Mouse (Mus musculus): ENCODE measurements around the gene Nfasc. TPM values are rescaled to one million over a fixed set of nuclear protein-coding genes. Genes with fewer than 3 reads are reported as not detected.

Gene Nfasc
- polyA plus RNA-seq, 1 experiment from 2014 or later = 36.1 TPM

GRCm38 (mm10) chr1:132641049-132641795 lies 100.4 kb downstream of the Nfasc start:
- 40% methylated on average over 13 of the region's 13 CpGs for WGBS
- H3K4me2 ChIP-seq (ENCODE audit: low read length) = no peak overlapping the region
- peak overlapping the region; percentile 76 for H3K27ac ChIP-seq (ENCODE audit: low read depth, low read length)
- H3K4me1 ChIP-seq (ENCODE audit: control insufficient read depth, insufficient read depth, low read depth, low read length) = peaks cover 29% of the 10 kb centered on the region
- H3K9me3 ChIP-seq (ENCODE audit: control insufficient read depth, low read length) = no peaks in the 10 kb centered on the region
- peak; percentile 88 for ATAC-seq
- H3K36me3 ChIP-seq (ENCODE audit: control insufficient read depth, insufficient read depth, low read length) = no peaks in the 10 kb centered on the region
- H3K27me3 ChIP-seq (replicated peaks; ENCODE audit: control insufficient read depth, insufficient read depth, low read length) = no peaks in the 10 kb centered on the region
- H3K4me3 ChIP-seq (ENCODE audit: low read length) = no peak overlapping the region
- no peak overlapping the region; the same call in 1 of the 2 replicates for H3K9ac ChIP-seq (ENCODE audit: low read depth, low read length)

- Histone ChIP-seq H3K4me3 (ENCODE audit: low read length) (no peak overlapping the region), H3K9me3 (ENCODE audit: control insufficient read depth, low read length) (no peaks in the 10 kb centered on the region), H3K9ac (ENCODE audit: low read depth, low read length) (no peak overlapping the region), H3K4me1 (ENCODE audit: control insufficient read depth, insufficient read depth, low read depth, low read length) (peaks cover 29% of the 10 kb centered on the region), H3K27me3 (replicated peaks; ENCODE audit: control insufficient read depth, insufficient read depth, low read length) (no peaks in the 10 kb centered on the region), H3K36me3 (ENCODE audit: control insufficient read depth, insufficient read depth, low read length) (no peaks in the 10 kb centered on the region), H3K27ac (ENCODE audit: low read depth, low read length) (no peak overlapping the region; the same call in 1 of the 2 replicates), H3K4me2 (ENCODE audit: low read length) (no peak overlapping the region)
- peak; percentile 35; the same call in 1 of the 2 replicates for ATAC-seq
- 58% methylated on average over 6 of the region's 6 CpGs for WGBS
Observed at GRCm38 (mm10) chr1:132640256-132640655, 101.3 kb downstream of the Nfasc start.

GRCm38 (mm10) chr1:132637346-132637745 lies 104.3 kb downstream of the Nfasc start:
- H3K9ac ChIP-seq (ENCODE audit: low read depth, low read length) = no peak overlapping the region
- H3K4me3 ChIP-seq (ENCODE audit: low read length) = no peak overlapping the region
- H3K4me1 ChIP-seq (ENCODE audit: control insufficient read depth, insufficient read depth, low read depth, low read length) = peaks cover 29% of the 10 kb centered on the region
- H3K4me2 ChIP-seq (ENCODE audit: low read length) = no peak overlapping the region
- no peaks in the 10 kb centered on the region for H3K27me3 ChIP-seq (replicated peaks; ENCODE audit: control insufficient read depth, insufficient read depth, low read length)
- H3K36me3 ChIP-seq (ENCODE audit: control insufficient read depth, insufficient read depth, low read length) = peaks cover 9% of the 10 kb centered on the region
- no peak overlapping the region for H3K27ac ChIP-seq (ENCODE audit: low read depth, low read length)
- 69% methylated on average over 7 of the region's 7 CpGs for WGBS
- no peaks in the 10 kb centered on the region for H3K9me3 ChIP-seq (ENCODE audit: control insufficient read depth, low read length)
- ATAC-seq = no peak

- no peak overlapping the region for H3K4me3 ChIP-seq (ENCODE audit: low read length)
- peaks cover 30% of the 10 kb centered on the region for H3K36me3 ChIP-seq (ENCODE audit: control insufficient read depth, insufficient read depth, low read length)
- ATAC-seq = no peak
- 79% methylated on average over 5 of the region's 5 CpGs for WGBS
- no peak overlapping the region for H3K9ac ChIP-seq (ENCODE audit: low read depth, low read length)
- no peaks in the 10 kb centered on the region for H3K27me3 ChIP-seq (replicated peaks; ENCODE audit: control insufficient read depth, insufficient read depth, low read length)
- no peak overlapping the region for H3K4me2 ChIP-seq (ENCODE audit: low read length)
- no peaks in the 10 kb centered on the region for H3K9me3 ChIP-seq (ENCODE audit: control insufficient read depth, low read length)
- peaks cover 6% of the 10 kb centered on the region for H3K4me1 ChIP-seq (ENCODE audit: control insufficient read depth, insufficient read depth, low read depth, low read length)
- no peak overlapping the region for H3K27ac ChIP-seq (ENCODE audit: low read depth, low read length)
Observed at GRCm38 (mm10) chr1:132629611-132630370, 111.8 kb downstream of the Nfasc start.

- peaks cover 24% of the 10 kb centered on the region for H3K36me3 ChIP-seq (ENCODE audit: control insufficient read depth, insufficient read depth, low read length)
- H3K9ac ChIP-seq (ENCODE audit: low read depth, low read length) = no peak overlapping the region
- no peaks in the 10 kb centered on the region for H3K27me3 ChIP-seq (replicated peaks; ENCODE audit: control insufficient read depth, insufficient read depth, low read length)
- 47% methylated on average over 3 of the region's 3 CpGs for WGBS
- no peak overlapping the region for H3K27ac ChIP-seq (ENCODE audit: low read depth, low read length)
- H3K9me3 ChIP-seq (ENCODE audit: control insufficient read depth, low read length) = no peaks in the 10 kb centered on the region
- H3K4me1 ChIP-seq (ENCODE audit: control insufficient read depth, insufficient read depth, low read depth, low read length) = peaks cover 6% of the 10 kb centered on the region
- ATAC-seq = no peak
- no peak overlapping the region for H3K4me3 ChIP-seq (ENCODE audit: low read length)
- H3K4me2 ChIP-seq (ENCODE audit: low read length) = no peak overlapping the region
Observed at GRCm38 (mm10) chr1:132628599-132628998, 113.0 kb downstream of the Nfasc start.

GRCm38 (mm10) chr1:132628183-132628582 lies 113.4 kb downstream of the Nfasc start:
- peaks cover 6% of the 10 kb centered on the region for H3K4me1 ChIP-seq (ENCODE audit: control insufficient read depth, insufficient read depth, low read depth, low read length)
- H3K27me3 ChIP-seq (replicated peaks; ENCODE audit: control insufficient read depth, insufficient read depth, low read length) = no peaks in the 10 kb centered on the region
- H3K27ac ChIP-seq (ENCODE audit: low read depth, low read length) = no peak overlapping the region
- H3K4me2 ChIP-seq (ENCODE audit: low read length) = no peak overlapping the region
- no peak overlapping the region for H3K4me3 ChIP-seq (ENCODE audit: low read length)
- no peaks in the 10 kb centered on the region for H3K9me3 ChIP-seq (ENCODE audit: control insufficient read depth, low read length)
- WGBS = 80% methylated on average over 8 of the region's 8 CpGs
- H3K9ac ChIP-seq (ENCODE audit: low read depth, low read length) = no peak overlapping the region
- no peak for ATAC-seq
- H3K36me3 ChIP-seq (ENCODE audit: control insufficient read depth, insufficient read depth, low read length) = peaks cover 23% of the 10 kb centered on the region

DNA sequence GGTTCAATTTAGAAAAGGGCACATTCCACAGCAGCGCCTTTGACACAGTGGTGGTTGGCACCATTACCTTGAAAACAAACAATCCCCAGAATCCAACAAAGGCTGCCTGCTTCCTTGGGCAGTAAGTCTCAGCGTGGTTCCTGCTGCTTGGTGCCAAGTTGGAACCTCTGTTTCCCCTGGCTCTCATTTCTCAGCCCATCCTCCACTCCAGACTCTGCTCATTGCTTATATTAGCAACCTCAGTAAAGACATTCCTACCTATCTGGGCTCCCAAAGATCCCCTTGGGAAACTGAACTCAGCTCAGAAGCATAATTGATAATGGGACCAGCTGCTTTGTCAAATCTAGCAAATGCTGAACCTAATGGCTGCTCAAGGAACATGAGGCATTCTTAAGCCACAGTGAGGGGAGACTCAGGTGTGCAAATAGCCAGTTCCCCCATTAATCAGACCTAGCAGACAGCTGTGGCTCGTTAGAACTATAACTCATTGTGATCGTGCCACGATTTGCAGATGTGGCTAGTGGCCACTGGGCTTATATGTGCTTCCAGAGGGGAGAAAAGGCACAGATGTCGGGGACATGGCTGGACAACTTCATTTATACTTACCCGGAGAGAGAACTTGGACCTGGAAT lies 115.4 kb downstream of the Nfasc start:
- WGBS = 37% methylated on average over 7 of the region's 7 CpGs
- H3K4me1 ChIP-seq (ENCODE audit: control insufficient read depth, insufficient read depth, low read depth, low read length) = peaks cover 6% of the 10 kb centered on the region
- ATAC-seq = peak; percentile 57; the same call in 1 of the 2 replicates
- H3K9me3 ChIP-seq (ENCODE audit: control insufficient read depth, low read length) = no peaks in the 10 kb centered on the region
- peaks cover 15% of the 10 kb centered on the region for H3K36me3 ChIP-seq (ENCODE audit: control insufficient read depth, insufficient read depth, low read length)
- H3K4me3 ChIP-seq (ENCODE audit: low read length) = no peak overlapping the region
- no peak overlapping the region for H3K27ac ChIP-seq (ENCODE audit: low read depth, low read length)
- no peaks in the 10 kb centered on the region for H3K27me3 ChIP-seq (replicated peaks; ENCODE audit: control insufficient read depth, insufficient read depth, low read length)
- H3K4me2 ChIP-seq (ENCODE audit: low read length) = no peak overlapping the region
- H3K9ac ChIP-seq (ENCODE audit: low read depth, low read length) = no peak overlapping the region

- no peak overlapping the region for H3K27ac ChIP-seq (ENCODE audit: low read depth, low read length)
- H3K4me1 ChIP-seq (ENCODE audit: control insufficient read depth, insufficient read depth, low read depth, low read length) = peaks cover 6% of the 10 kb centered on the region
- peaks cover 10% of the 10 kb centered on the region for H3K36me3 ChIP-seq (ENCODE audit: control insufficient read depth, insufficient read depth, low read length)
- H3K4me3 ChIP-seq (ENCODE audit: low read length) = no peak overlapping the region
- ATAC-seq = no peak
- no peak overlapping the region for H3K4me2 ChIP-seq (ENCODE audit: low read length)
- WGBS = 61% methylated on average over 6 of the region's 6 CpGs
- H3K9ac ChIP-seq (ENCODE audit: low read depth, low read length) = no peak overlapping the region
- H3K9me3 ChIP-seq (ENCODE audit: control insufficient read depth, low read length) = no peaks in the 10 kb centered on the region
- H3K27me3 ChIP-seq (replicated peaks; ENCODE audit: control insufficient read depth, insufficient read depth, low read length) = no peaks in the 10 kb centered on the region
Observed at GRCm38 (mm10) chr1:132625034-132625433, 116.6 kb downstream of the Nfasc start.

DNA sequence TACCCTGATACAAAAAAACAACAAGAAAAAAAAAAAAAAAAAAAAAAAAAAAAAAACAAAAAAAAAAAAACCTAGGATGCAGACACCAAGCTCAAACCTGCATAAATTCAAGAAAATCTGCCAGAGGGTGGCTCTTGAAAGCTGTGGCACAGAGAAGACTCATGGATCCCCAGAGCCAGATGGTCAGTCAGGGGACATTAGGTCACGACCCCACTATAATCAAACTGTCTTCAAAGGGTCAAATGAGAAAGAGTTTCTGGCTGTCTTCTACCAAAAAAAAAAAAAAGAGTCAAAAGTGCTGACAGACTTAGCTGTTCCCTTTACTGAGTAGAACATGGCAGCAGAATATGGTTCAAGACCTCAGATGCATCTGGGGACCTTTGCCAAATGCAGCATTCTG lies 117.1 kb downstream of the Nfasc start:
- no peak for ATAC-seq
- Histone ChIP-seq H3K4me3 (ENCODE audit: low read length) (no peak overlapping the region), H3K9ac (ENCODE audit: low read depth, low read length) (no peak overlapping the region), H3K4me2 (ENCODE audit: low read length) (no peak overlapping the region), H3K36me3 (ENCODE audit: control insufficient read depth, insufficient read depth, low read length) (peaks cover 5% of the 10 kb centered on the region), H3K4me1 (ENCODE audit: control insufficient read depth, insufficient read depth, low read depth, low read length) (peaks cover 6% of the 10 kb centered on the region), H3K27ac (ENCODE audit: low read depth, low read length) (no peak overlapping the region), H3K9me3 (ENCODE audit: control insufficient read depth, low read length) (no peaks in the 10 kb centered on the region), H3K27me3 (replicated peaks; ENCODE audit: control insufficient read depth, insufficient read depth, low read length) (no peaks in the 10 kb centered on the region)
- whole genome bisulfite sequencing = 65% methylated on average over 1 of the region's 1 CpGs

Measured in hindbrain, embryonic 16.5 days (tissue).